ENCODE assay signal across 9 mouse cellular contexts in genomic region chr8:119358836-119359235, GRCm38 (mm10). TPM values are rescaled to one million over a fixed set of nuclear protein-coding genes. Genes with fewer than 3 reads are reported as not detected.
A peak's percentile ranks its signal among the peaks of the same experiment; 100 is the strongest.
DNase-seq lines count a peak whose midpoint lies in the region; ATAC-seq and TF ChIP-seq lines count a peak whose summit lies in the region.
"Had no signal": no experiment of that assay in that cellular context is flagged by ENCODE, and none has a peak within 500 bp of the region (broad histone marks: within the 10 kb centered on the region; RNA-seq: fewer than 3 reads in every experiment).

No protein-coding gene starts in this region.

- H3K36me3 ChIP-seq in heart, postnatal 0 days (replicated peaks; ENCODE audit: control insufficient read depth, insufficient read depth, low read length), result no peaks in the 10 kb centered on the region
- no peaks in the 10 kb centered on the region for H3K36me3 ChIP-seq in heart, embryonic 12.5 days
- H3K36me3 ChIP-seq in liver, postnatal 0 days (replicated peaks; ENCODE audit: insufficient read depth, low read length), result no peaks in the 10 kb centered on the region

- H3K9me3 ChIP-seq in heart, postnatal 0 days (replicated peaks; ENCODE audit: control insufficient read depth, low read length), result no peaks in the 10 kb centered on the region
- H3K9me3 ChIP-seq in heart, embryonic 12.5 days (replicated peaks), result no peaks in the 10 kb centered on the region
- H3K9me3 ChIP-seq in liver, postnatal 0 days (ENCODE audit: low read length), result no peaks in the 10 kb centered on the region
- H3K9me3 ChIP-seq: megakaryocyte, embryonic 14.5 days had no signal

- no peaks in the 10 kb centered on the region for H3K4me1 ChIP-seq in heart, postnatal 0 days (ENCODE audit: control insufficient read depth, insufficient read depth)
- no peaks in the 10 kb centered on the region for H3K4me1 ChIP-seq in heart, embryonic 12.5 days (replicated peaks)
- H3K4me1 ChIP-seq in liver, postnatal 0 days (ENCODE audit: insufficient read depth), result peaks cover 3% of the 10 kb centered on the region; the same call in 1 of the 2 replicates

- TF ChIP-seq EP300 in heart, postnatal 0 days (IDR thresholded peaks at IDR 0.05; ENCODE audit: low read depth), result no peak
- TF ChIP-seq EP300 in liver, postnatal 0 days (IDR thresholded peaks at IDR 0.05; ENCODE audit: low read depth), result no peak

- no peak overlapping the region for H3K9ac ChIP-seq in heart, postnatal 0 days (replicated peaks; ENCODE audit: low read depth, low read length)
- no peak overlapping the region for H3K9ac ChIP-seq in heart, embryonic 12.5 days
- H3K9ac ChIP-seq in liver, postnatal 0 days (replicated peaks), result no peak overlapping the region

- DNase-seq in heart, postnatal 0 days (ENCODE audit: low spot score), result no peak
- DNase-seq in A20 (ENCODE audit: low read depth, low spot score) (peak; percentile 76), WW6 (ENCODE audit: low read depth, low spot score) (peak; percentile 81), MN1 (ENCODE audit: low spot score) (no peak)
- DNase-seq in gastrocnemius, adult 2 months, result peak; percentile 76
- DNase-seq in liver, postnatal 0 days, result peak; percentile 83
- peak; percentile 48 to 79 for DNase-seq in spleen, postnatal 10 days (ENCODE audit: low spot score in 2 of 2)

- no peak overlapping the region for H3K4me2 ChIP-seq in heart, postnatal 0 days (ENCODE audit: low read depth, low read length)
- no peak overlapping the region for H3K4me2 ChIP-seq in heart, embryonic 12.5 days
- H3K4me2 ChIP-seq in liver, postnatal 0 days (ENCODE audit: low read depth, low read length), result no peak overlapping the region

- WGBS in heart, postnatal 0 days, result 47% methylated on average over 14 of the region's 14 CpGs
- 33% methylated on average over 14 of the region's 14 CpGs for WGBS in heart, embryonic 12.5 days
- WGBS in liver, postnatal 0 days (ENCODE audit: insufficient replicate concordance), result 34% methylated on average over 14 of the region's 14 CpGs

- no peak overlapping the region for H3K27ac ChIP-seq in heart, postnatal 0 days (ENCODE audit: low read depth)
- H3K27ac ChIP-seq in heart, embryonic 12.5 days (ENCODE audit: poor library complexity, severe bottlenecking), result no peak overlapping the region
- H3K27ac ChIP-seq in gastrocnemius, adult 2 months, result no peak overlapping the region
- H3K27ac ChIP-seq in liver, postnatal 0 days (ENCODE audit: low read depth), result no peak overlapping the region

- intact Hi-C loops in gastrocnemius, adult 2 months (cut with DNase I), result loop anchor here (1.0 kb wide), 1 partner anchor 25 kb away; no protein-coding TSS in a partner anchor

- peak; percentile 65 for TF ChIP-seq CTCF in heart, postnatal 0 days (IDR thresholded peaks at IDR 0.05; ENCODE audit: low read depth)
- peak; percentile 80 for TF ChIP-seq CTCF in gastrocnemius, adult 2 months (IDR thresholded peaks at IDR 0.05)
- peak; percentile 82 for TF ChIP-seq CTCF in liver, postnatal 0 days (IDR thresholded peaks at IDR 0.05; ENCODE audit: low read depth)

- H3K4me3 ChIP-seq in heart, postnatal 0 days (ENCODE audit: low read depth, low read length), result no peak overlapping the region
- H3K4me3 ChIP-seq in heart, embryonic 12.5 days, result no peak overlapping the region
- H3K4me3 ChIP-seq in gastrocnemius, adult 2 months, result no peak overlapping the region
- no peak overlapping the region for H3K4me3 ChIP-seq in liver, postnatal 0 days (ENCODE audit: low read depth, low read length)
- H3K4me3 ChIP-seq: megakaryocyte, embryonic 14.5 days had no signal

- ATAC-seq in heart, postnatal 0 days (ENCODE audit: insufficient read depth, low read depth), result no peak
- no peak for ATAC-seq in heart, embryonic 12.5 days (ENCODE audit: insufficient number of reproducible peaks, low FRiP score)
- peak; percentile 74 for ATAC-seq in liver, postnatal 0 days

- H3K27me3 ChIP-seq in heart, postnatal 0 days (ENCODE audit: control insufficient read depth, insufficient read depth, low read length), result no peaks in the 10 kb centered on the region
- no peaks in the 10 kb centered on the region for H3K27me3 ChIP-seq in heart, embryonic 12.5 days (replicated peaks)
- H3K27me3 ChIP-seq in liver, postnatal 0 days (ENCODE audit: insufficient read depth, low read length), result no peaks in the 10 kb centered on the region

RNA-seq across cellular contexts. Expression of gene Hsbp1, which starts 14.5 kb away (rescaled TPM):
- total RNA-seq in heart, postnatal 0 days (2014; rRNA removed; ENCODE audit: low replicate concordance), result 131 and 134 TPM in 2 replicates
- polyA plus RNA-seq in heart, postnatal 0 days (2015; fragmentation: Nextera tagmentation; extraction: Ambion mirVana), result 328 and 340 TPM in 2 replicates
- polyA plus RNA-seq in heart, embryonic 12.5 days (2016; fragmentation: Nextera tagmentation; extraction: Ambion mirVana), result 268 and 275 TPM in 2 replicates
- 100 to 1,000 TPM; 132 to 151 TPM for total RNA-seq in gastrocnemius, adult 2 months (2021)
- polyA plus RNA-seq in liver, postnatal 0 days (2015; fragmentation: Nextera tagmentation; extraction: Ambion mirVana), result 101 and 104 TPM in 2 replicates

RNA-seq across cellular contexts. Expression of gene Mlycd, which starts 35.8 kb away (rescaled TPM):
- total RNA-seq in heart, postnatal 0 days (2014; rRNA removed; ENCODE audit: low replicate concordance), result 72.2 and 109 TPM in 2 replicates
- polyA plus RNA-seq in heart, postnatal 0 days (2015; fragmentation: Nextera tagmentation; extraction: Ambion mirVana), result 75.1 and 77.5 TPM in 2 replicates
- 19.3 and 20.1 TPM in 2 replicates for polyA plus RNA-seq in heart, embryonic 12.5 days (2016; fragmentation: Nextera tagmentation; extraction: Ambion mirVana)
- 100 to 1,000 TPM in 1 of 2 experiments, 10 to 100 TPM in 1; 78.9 to 103 TPM for total RNA-seq in gastrocnemius, adult 2 months (2021)
- 37.0 and 44.4 TPM in 2 replicates for polyA plus RNA-seq in liver, postnatal 0 days (2015; fragmentation: Nextera tagmentation; extraction: Ambion mirVana)

Comparison
In these comparisons a context has a peak if more than half of its experiments do, and no peak if none do; other contexts are left out.
1. DNase-seq: peak in A20 (single experiment), WW6 (single experiment), gastrocnemius, adult 2 months (single experiment), liver, postnatal 0 days (single experiment) and spleen, postnatal 10 days (2 of 2); none in heart, postnatal 0 days (single experiment) and MN1 (single experiment).
2. Peak in every context shown above with its lines, with median percentiles within 50 percentile points of each other: CTCF ChIP-seq.